Mouse (Mus musculus) liver, adult (tissue): Measurements from ENCODE around the gene Vps13a.

Source experiments
- GATA4 ChIP-seq: IDR thresholded peaks from 2 replicates; pipeline ENCODE4 v1.6.1; 2014; ENCODE audit warnings: mild to moderate bottlenecking, low read length; ENCODE audit not compliant: insufficient replicate concordance

Gene Vps13a

GRCm38 (mm10) chr19:16779281-16779680, 1.5 kb downstream of the Vps13a start:
- TF ChIP-seq GATA4, result no peak

GRCm38 (mm10) chr19:16778578-16778977, 2.2 kb downstream of the Vps13a start:
- TF ChIP-seq GATA4, result no peak

- no peak for TF ChIP-seq GATA4
Observed at GRCm38 (mm10) chr19:16777901-16778300, 2.8 kb downstream of the Vps13a start.

GRCm38 (mm10) chr19:16773237-16774016, 7.3 kb downstream of the Vps13a start:
- TF ChIP-seq GATA4, result no peak

- no peak for TF ChIP-seq GATA4
Observed at GRCm38 (mm10) chr19:16767407-16767806, 13.3 kb downstream of the Vps13a start.

- no peak for TF ChIP-seq GATA4
Observed at GRCm38 (mm10) chr19:16755854-16756253, 24.9 kb downstream of the Vps13a start.

GRCm38 (mm10) chr19:16755226-16755625, 25.5 kb downstream of the Vps13a start:
- TF ChIP-seq GATA4, result no peak

GRCm38 (mm10) chr19:16753151-16753550, 27.6 kb downstream of the Vps13a start:
- TF ChIP-seq GATA4, result no peak

- no peak for TF ChIP-seq GATA4
Observed at GRCm38 (mm10) chr19:16736854-16737253, 43.9 kb downstream of the Vps13a start.

GRCm38 (mm10) chr19:16728729-16729128, 52.0 kb downstream of the Vps13a start:
- TF ChIP-seq GATA4, result no peak

- TF ChIP-seq GATA4, result no peak
Observed at GRCm38 (mm10) chr19:16715249-16715648, 65.5 kb downstream of the Vps13a start.

GRCm38 (mm10) chr19:16701790-16702189, 78.9 kb downstream of the Vps13a start:
- TF ChIP-seq GATA4, result no peak

GRCm38 (mm10) chr19:16684922-16685321, 95.8 kb downstream of the Vps13a start:
- no peak for TF ChIP-seq GATA4

- TF ChIP-seq GATA4, result no peak
Observed at GRCm38 (mm10) chr19:16684210-16684609, 96.5 kb downstream of the Vps13a start.

GRCm38 (mm10) chr19:16625610-16626395, 154.9 kb downstream of the Vps13a start:
- TF ChIP-seq GATA4, result no peak

- no peak for TF ChIP-seq GATA4
Observed at GRCm38 (mm10) chr19:16624994-16625393, 155.7 kb downstream of the Vps13a start.

GRCm38 (mm10) chr19:16623154-16623553, 157.6 kb downstream of the Vps13a start:
- no peak for TF ChIP-seq GATA4

- TF ChIP-seq GATA4, result no peak
Observed at GRCm38 (mm10) chr19:16607634-16608033, 173.1 kb downstream of the Vps13a start.
